Mouse (Mus musculus) midbrain, embryonic 16.5 days (tissue): ENCODE results near the gene Nrn1l. TPM values are rescaled to one million over a fixed set of nuclear protein-coding genes. Genes with fewer than 3 reads are reported as not detected.

Experiments
- ATAC-seq: fragments of 200-750 bp; cut with Nextera tagmentation; 2 replicates; pipeline ENCODE4 v1.8.0; 2017; ENCODE audit warnings: moderate TSS enrichment
- H3K27ac ChIP-seq: fragments of 300-500 bp; sonication (generic); 2 replicates; pipeline ENCODE4 v1.5.1; 2014; ENCODE audit warnings: mild to moderate bottlenecking, low read length, mixed read lengths
- H3K27me3 ChIP-seq: fragments of 300-500 bp; sonication (generic); 2 replicates; pipeline ENCODE4 v1.6.1; 2014; ENCODE audit warnings: low read depth, low read length, mixed read lengths; ENCODE audit not compliant: control insufficient read depth, insufficient read depth
- H3K36me3 ChIP-seq: fragments of 300-500 bp; sonication (generic); 2 replicates; pipeline ENCODE4 v1.6.1; 2014; ENCODE audit warnings: mild to moderate bottlenecking, low read length, moderate library complexity, mixed read lengths; ENCODE audit not compliant: control insufficient read depth, insufficient read depth
- H3K4me1 ChIP-seq: fragments of 300-500 bp; sonication (generic); 2 replicates; pipeline ENCODE4 v1.6.1; 2014; ENCODE audit warnings: mild to moderate bottlenecking, low read length, mixed read lengths; ENCODE audit not compliant: control insufficient read depth, insufficient read depth
- H3K4me2 ChIP-seq: fragments of 300-500 bp; sonication (generic); 2 replicates; pipeline ENCODE4 v1.6.1; 2014; ENCODE audit warnings: mild to moderate bottlenecking, low read length, mixed read lengths
- H3K4me3 ChIP-seq: fragments of 300-500 bp; sonication (generic); 2 replicates; pipeline ENCODE4 v1.5.1; 2014; ENCODE audit warnings: low read depth, mild to moderate bottlenecking, low read length, moderate library complexity, mixed read lengths
- H3K9ac ChIP-seq: fragments of 300-500 bp; sonication (generic); 2 replicates; pipeline ENCODE4 v1.6.1; 2014; ENCODE audit warnings: low read depth, low read length, mixed read lengths
- H3K9me3 ChIP-seq: fragments of 300-500 bp; sonication (generic); replicated peaks from 2 replicates; pipeline ENCODE4 v1.6.1; 2014; ENCODE audit warnings: mild to moderate bottlenecking, low read length, mixed read lengths; ENCODE audit not compliant: control insufficient read depth, poor library complexity, severe bottlenecking
- WGBS: fragments of 180-500 bp; shearing (Covaris S2); extraction: QIAGEN DNeasy Blood & Tissue Kit; methylation state at CpG from one replicate; pipeline ENCODE4 v1.1.7; 2014; 5-methylcytosine and 5-hydroxymethylcytosine counted together
- polyA plus RNA-seq: library from polyadenylated mRNA; unstranded; fragments of >200 nt; fragmentation: Nextera tagmentation; extraction: Ambion mirVana; gene quantifications from 2 replicates; pipeline ENCODE4 v1.2.1, GENCODE M21; 2015

Gene Nrn1l
- polyA plus RNA-seq, 1 experiment from 2014 or later: 0.53 TPM

GRCm38 (mm10) chr8:105937496-105938305, 44.3 kb downstream of the Nrn1l start:
- H3K4me3 ChIP-seq: peak overlapping the region; percentile 63
- ATAC-seq: peak; percentile 50
- 2% methylated on average over 33 of the region's 33 CpGs for WGBS
- peak overlapping the region; percentile 95 for H3K4me2 ChIP-seq
- H3K36me3 ChIP-seq: no peaks in the 10 kb centered on the region
- peak overlapping the region; percentile 92 for H3K27ac ChIP-seq
- peaks cover 14% of the 10 kb centered on the region for H3K4me1 ChIP-seq
- H3K27me3 ChIP-seq: no peaks in the 10 kb centered on the region
- H3K9me3 ChIP-seq: no peaks in the 10 kb centered on the region
- H3K9ac ChIP-seq: peak overlapping the region; percentile 85

GRCm38 (mm10) chr8:105938306-105938669, 44.9 kb downstream of the Nrn1l start, which contains the start of gene Psmb10:
Gene Psmb10 (minus strand): TSS chr8:105938444.
- WGBS: 30% methylated on average over 4 of the region's 4 CpGs
- H3K4me1 ChIP-seq: peaks cover 14% of the 10 kb centered on the region
- H3K4me3 ChIP-seq: peak within 1 kb of the TSS; percentile 63
- ATAC-seq: no peak
- H3K4me2 ChIP-seq: peak within 1 kb of the TSS; percentile 95
- peak within 1 kb of the TSS; percentile 92 for H3K27ac ChIP-seq
- H3K27me3 ChIP-seq: no peaks in the 10 kb centered on the region
- peak within 1 kb of the TSS; percentile 85 for H3K9ac ChIP-seq
- no peaks in the 10 kb centered on the region for H3K9me3 ChIP-seq
- H3K36me3 ChIP-seq: no peaks in the 10 kb centered on the region

GRCm38 (mm10) chr8:105942026-105942425, 48.7 kb downstream of the Nrn1l start:
- no peak for ATAC-seq
- Histone ChIP-seq H3K4me2 (no peak overlapping the region), H3K9me3 (no peaks in the 10 kb centered on the region), H3K27ac (no peak overlapping the region), H3K27me3 (no peaks in the 10 kb centered on the region), H3K36me3 (no peaks in the 10 kb centered on the region), H3K4me1 (peaks cover 5% of the 10 kb centered on the region), H3K4me3 (no peak overlapping the region), H3K9ac (no peak overlapping the region)
- WGBS: 94% methylated on average over 11 of the region's 11 CpGs

GRCm38 (mm10) chr8:105942542-105942941, 49.2 kb downstream of the Nrn1l start:
- Histone ChIP-seq H3K4me3 (no peak overlapping the region), H3K9ac (no peak overlapping the region), H3K27ac (no peak overlapping the region), H3K9me3 (no peaks in the 10 kb centered on the region), H3K36me3 (no peaks in the 10 kb centered on the region), H3K4me2 (no peak overlapping the region), H3K27me3 (no peaks in the 10 kb centered on the region), H3K4me1 (peaks cover 5% of the 10 kb centered on the region)
- 96% methylated on average over 5 of the region's 5 CpGs for WGBS
- ATAC-seq: no peak

GRCm38 (mm10) chr8:105943321-105943739, 50.0 kb downstream of the Nrn1l start, which contains the start of gene Lcat:
Gene Lcat (minus strand): TSS chr8:105943382.
- H3K9me3 ChIP-seq: no peaks in the 10 kb centered on the region
- H3K27ac ChIP-seq: no peak within 1 kb of the TSS; the same call in 1 of the 2 replicates
- no peaks in the 10 kb centered on the region for H3K27me3 ChIP-seq
- no peak within 1 kb of the TSS for H3K9ac ChIP-seq
- H3K4me2 ChIP-seq: no peak within 1 kb of the TSS
- ATAC-seq: peak; percentile 53; the same call in 1 of the 2 replicates
- 53% methylated on average over 7 of the region's 8 CpGs for WGBS
- no peaks in the 10 kb centered on the region for H3K36me3 ChIP-seq
- no peak within 1 kb of the TSS for H3K4me3 ChIP-seq
- peaks cover 1% of the 10 kb centered on the region; the same call in 1 of the 2 replicates for H3K4me1 ChIP-seq

Other genes starting within 250 kb of the Nrn1l start
- gene Carmil2, start 207.3 kb upstream of the Nrn1l start, polyA plus RNA-seq: 22.9 and 23.0 TPM in 2 replicates
- gene Acd, start 192.5 kb upstream of the Nrn1l start, polyA plus RNA-seq: 95.6 and 97.6 TPM in 2 replicates
- 50.2 and 57.9 TPM in 2 replicates for gene Pard6a, start 192.4 kb upstream of the Nrn1l start, polyA plus RNA-seq
- 0.28 and 0.45 TPM in 2 replicates for gene 4933405L10Rik, start 185.9 kb upstream of the Nrn1l start, polyA plus RNA-seq
- 14.9 and 16.5 TPM in 2 replicates for gene Enkd1, start 185.4 kb upstream of the Nrn1l start, polyA plus RNA-seq
- gene Gfod2, start 134.9 kb upstream of the Nrn1l start, polyA plus RNA-seq: 94.0 and 95.6 TPM in 2 replicates
- 9.6 and 12.6 TPM in 2 replicates for gene Ranbp10, start 66.2 kb upstream of the Nrn1l start, polyA plus RNA-seq
- gene Tsnaxip1, start 65.8 kb upstream of the Nrn1l start, polyA plus RNA-seq: 0.77 and 0.93 TPM in 2 replicates
- 45.9 and 59.5 TPM in 2 replicates for gene Cenpt, start 40.3 kb upstream of the Nrn1l start, polyA plus RNA-seq
- gene Thap11, start 38.4 kb upstream of the Nrn1l start, polyA plus RNA-seq: 50.6 and 53.4 TPM in 2 replicates
- 146 and 153 TPM in 2 replicates for gene Nutf2, start 33.0 kb upstream of the Nrn1l start, polyA plus RNA-seq
- 55.5 and 56.9 TPM in 2 replicates for gene Edc4, start 12.7 kb upstream of the Nrn1l start, polyA plus RNA-seq
- 10.6 and 10.8 TPM in 2 replicates for gene Pskh1, start 6.9 kb downstream of the Nrn1l start, polyA plus RNA-seq
- gene Ctrl, start 40.3 kb downstream of the Nrn1l start, polyA plus RNA-seq: 4.5 and 4.9 TPM in 2 replicates
- 59.6 and 71.2 TPM in 2 replicates for gene Psmb10, start 44.9 kb downstream of the Nrn1l start, polyA plus RNA-seq
- 1.3 and 3.0 TPM in 2 replicates for gene Lcat, start 49.8 kb downstream of the Nrn1l start, polyA plus RNA-seq
- gene Slc12a4, start 72.5 kb downstream of the Nrn1l start, polyA plus RNA-seq: 7.6 and 10.6 TPM in 2 replicates
- not detected in 2 replicates for gene Dpep3, start 85.9 kb downstream of the Nrn1l start, polyA plus RNA-seq
- gene Dus2, start 97.8 kb downstream of the Nrn1l start, polyA plus RNA-seq: 29.4 and 29.8 TPM in 2 replicates
- gene Dpep2nb, start 112.4 kb downstream of the Nrn1l start, polyA plus RNA-seq: 0.25 TPM in 1 of 2 replicates, not detected in the other
- 20.3 and 21.5 TPM in 2 replicates for gene Ddx28, start 118.3 kb downstream of the Nrn1l start, polyA plus RNA-seq
- 2.1 and 3.2 TPM in 2 replicates for gene Nfatc3, start 165.3 kb downstream of the Nrn1l start, polyA plus RNA-seq
- 0.14 and 0.29 TPM in 2 replicates for gene Esrp2, start 243.4 kb downstream of the Nrn1l start, polyA plus RNA-seq